Mouse (Mus musculus) CD4-positive naive resting alpha-beta T cell, adult 57 days (primary cell): ENCODE measurements around the gene Rab13. TPM values are rescaled to one million over a fixed set of nuclear protein-coding genes. Genes with fewer than 3 reads are reported as not detected.

Experiments used
- total RNA-seq: library from RNA; stranded (reverse); gene quantifications from one replicate; pipeline ENCODE4 v1.2.4, GENCODE M21; 2023

Gene Rab13
- 1.2 TPM for total RNA-seq

DNA sequence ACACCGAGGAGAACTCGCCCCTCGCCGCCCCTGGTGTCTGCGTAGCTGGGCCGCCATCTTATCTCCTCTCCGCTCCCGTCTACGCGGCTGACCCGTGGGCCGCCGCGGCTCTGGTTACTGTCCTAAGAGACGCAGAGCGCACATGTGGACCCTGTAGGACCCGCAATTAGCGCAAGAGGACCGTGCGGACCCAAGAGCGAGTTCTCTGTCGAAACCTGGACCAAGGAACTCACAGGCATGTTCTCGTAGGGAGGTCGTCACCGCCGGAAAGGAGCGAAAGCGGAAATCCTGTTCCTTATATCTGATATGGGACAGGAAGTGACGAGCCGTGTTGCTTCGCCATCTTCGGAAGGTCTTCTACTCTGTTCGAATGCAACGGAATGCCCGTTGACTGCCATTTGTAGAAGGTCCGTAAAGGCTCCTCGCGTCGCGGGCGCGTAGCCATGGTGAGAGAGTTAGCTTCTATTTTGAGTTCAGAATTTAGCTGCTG lies at the start of gene Rab13, which contains the start of gene Rps27:
Gene Rab13 (plus strand): TSS at position 319 of the 490 bp plus-strand sequence.
Gene Rps27 (minus strand): TSS at position 275 of the 490 bp plus-strand sequence.

DNA sequence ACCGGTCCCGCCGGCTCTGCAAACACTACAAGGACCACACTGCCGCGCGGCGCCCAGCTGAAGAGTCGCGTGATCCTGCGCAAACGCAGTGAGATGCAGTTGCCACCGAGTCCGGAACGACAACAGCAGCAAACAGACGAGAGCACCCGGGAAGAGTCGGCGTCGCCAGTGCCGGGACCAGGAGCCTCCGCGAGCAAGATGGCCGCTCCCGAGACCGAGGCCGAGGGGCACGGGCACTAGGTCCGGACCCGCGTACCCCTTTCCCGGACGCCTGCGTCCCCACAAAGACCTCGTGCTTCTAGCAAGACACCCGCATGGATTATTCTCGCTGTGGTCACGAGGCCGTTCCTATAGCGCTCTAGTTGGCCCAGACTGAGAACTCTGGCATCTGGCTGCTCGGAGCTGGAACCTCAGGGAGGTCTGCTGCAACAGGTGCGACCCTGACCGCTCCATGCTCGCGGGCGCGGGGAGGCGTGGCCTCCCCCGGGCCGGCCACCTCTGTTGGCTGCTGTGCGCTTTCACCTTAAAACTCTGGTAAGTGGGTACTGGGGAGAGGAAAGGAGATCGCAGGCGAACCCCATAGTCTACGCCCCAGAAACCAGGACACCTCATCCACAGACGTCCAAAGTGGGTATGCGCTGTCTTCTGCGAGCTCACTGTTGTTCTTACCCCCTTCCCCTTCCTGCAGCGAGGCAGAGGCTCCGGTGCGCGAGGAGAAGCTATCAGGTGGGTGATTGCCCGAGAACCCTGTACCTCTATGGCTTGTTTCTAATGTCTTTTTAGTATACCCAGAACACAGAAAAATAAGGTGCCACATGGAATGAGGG lies 18.2 kb downstream of the Rab13 start, which contains the start of gene Jtb:
Gene Jtb (plus strand): TSS at position 91 of the 827 bp plus-strand sequence.

DNA sequence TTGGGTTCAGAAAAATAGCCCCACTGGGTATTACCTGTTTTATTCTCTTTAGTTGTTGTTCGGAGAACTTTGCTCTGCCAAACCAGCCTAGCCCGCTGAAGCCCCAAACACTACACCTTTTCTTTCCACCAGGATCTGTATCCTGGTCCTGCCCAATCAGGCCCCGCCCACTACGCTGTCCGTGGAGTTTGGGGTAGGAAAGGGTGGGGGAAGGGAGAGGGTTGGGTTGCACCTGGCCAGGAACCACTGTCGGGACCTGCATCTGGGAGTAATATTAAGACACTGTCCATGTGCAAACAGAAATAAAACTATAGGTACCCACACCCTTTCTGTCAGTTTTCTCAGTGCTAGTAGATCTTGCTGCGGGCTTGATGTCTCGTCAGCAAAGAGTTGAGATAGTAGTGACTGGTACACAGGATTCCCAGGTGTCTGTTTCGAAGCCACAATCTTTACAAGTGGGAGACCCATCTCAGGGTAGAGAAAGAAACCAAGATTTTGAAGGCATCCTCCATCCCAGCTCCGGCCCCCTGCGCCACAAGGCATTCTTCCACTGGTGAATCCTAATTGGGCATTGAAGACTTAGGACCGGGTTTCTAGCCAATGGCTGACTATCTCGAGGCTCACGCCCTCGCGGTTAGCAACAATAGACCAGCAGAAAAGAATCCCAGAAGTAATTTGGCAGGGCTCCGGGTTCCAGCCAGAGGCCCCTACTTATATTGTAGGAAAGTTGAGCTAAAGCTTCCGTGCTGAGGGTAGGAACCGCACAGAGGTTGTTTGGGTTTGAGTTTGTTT lies 29.7 kb downstream of the Rab13 start, which contains the start of gene Creb3l4:
Gene Creb3l4 (minus strand): TSS at position 529 of the 792 bp plus-strand sequence.

DNA sequence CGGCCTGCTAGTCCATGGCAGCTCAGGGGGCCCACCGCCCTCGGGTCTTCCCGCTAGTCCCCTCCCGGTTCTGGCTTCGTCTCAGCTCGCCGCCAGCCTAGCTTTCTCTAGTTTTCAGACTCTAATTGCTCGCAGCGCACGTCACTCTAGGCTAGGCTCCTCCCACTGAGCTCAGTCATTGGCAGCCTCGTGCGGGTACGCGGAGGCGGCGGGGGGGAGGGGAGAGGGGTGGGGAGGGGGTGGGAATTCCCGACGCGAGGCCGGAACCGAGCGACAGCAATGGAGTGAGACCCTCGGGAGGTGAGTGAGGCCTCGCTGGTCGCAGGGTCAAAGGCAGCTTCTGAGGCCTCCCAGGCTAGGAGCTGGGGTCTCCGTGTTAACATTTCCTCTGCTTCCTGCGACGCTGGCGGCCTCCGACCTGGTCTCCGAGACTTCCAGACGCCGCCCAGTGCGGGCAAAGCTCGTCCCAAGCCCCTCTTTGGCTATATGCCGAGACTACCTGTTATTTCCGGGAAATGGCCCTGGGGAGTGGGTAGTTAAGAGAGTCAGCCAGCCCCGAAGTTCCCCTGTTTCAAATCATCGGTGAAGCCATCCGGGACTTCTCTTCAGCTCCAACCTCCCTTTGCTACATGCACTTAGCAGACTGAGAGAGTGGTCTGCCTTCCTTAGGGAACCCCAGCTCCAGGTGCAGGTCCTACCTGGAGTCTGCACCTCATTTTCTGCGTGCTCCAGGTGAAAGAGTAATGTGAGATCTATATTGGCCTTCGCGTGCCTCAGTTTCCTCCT lies 34.7 kb downstream of the Rab13 start, which contains the start of gene Slc39a1:
Gene Slc39a1 (plus strand): TSS at position 213 of the 786 bp plus-strand sequence.

DNA sequence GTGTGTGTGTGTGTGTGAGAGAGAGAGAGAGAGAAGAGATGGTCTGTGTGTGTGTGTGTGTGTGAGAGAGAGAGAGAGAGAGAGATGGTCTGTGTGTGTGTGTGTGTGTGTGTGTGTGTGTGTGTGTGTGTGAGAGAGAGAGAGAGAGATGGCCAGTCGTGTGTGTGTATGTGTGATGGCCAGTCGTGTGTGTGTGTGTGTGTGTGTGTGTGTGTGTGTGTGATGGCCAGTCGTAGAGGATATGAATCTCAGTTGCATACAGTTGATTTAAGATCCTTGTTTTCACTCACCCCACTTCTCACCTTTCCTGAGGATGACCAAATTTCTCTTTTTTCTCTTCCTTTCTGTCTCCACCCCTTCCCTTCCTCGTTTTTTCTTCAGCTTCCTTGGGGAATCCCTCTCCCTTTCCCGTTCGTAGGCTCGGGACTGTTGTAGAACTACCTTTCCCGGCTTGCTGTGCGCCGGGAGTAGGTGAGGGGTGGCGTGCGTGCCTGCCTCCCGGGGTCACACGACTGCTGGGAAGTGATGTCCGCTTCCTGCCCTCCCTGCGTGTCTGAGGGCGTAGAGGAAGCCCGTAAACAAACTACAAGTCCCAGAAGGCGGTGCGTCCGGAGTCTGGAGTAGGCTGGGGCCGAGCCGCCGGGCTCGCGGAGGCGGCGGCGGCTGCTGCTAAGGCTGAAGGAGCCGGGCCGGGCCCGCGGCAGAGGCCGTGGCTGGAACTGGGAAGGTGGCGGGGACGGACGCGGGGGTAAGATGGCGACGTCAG lies 40.3 kb downstream of the Rab13 start, which contains the start of gene Crtc2:
Gene Crtc2 (plus strand): TSS at position 511 of the 766 bp plus-strand sequence.

DNA sequence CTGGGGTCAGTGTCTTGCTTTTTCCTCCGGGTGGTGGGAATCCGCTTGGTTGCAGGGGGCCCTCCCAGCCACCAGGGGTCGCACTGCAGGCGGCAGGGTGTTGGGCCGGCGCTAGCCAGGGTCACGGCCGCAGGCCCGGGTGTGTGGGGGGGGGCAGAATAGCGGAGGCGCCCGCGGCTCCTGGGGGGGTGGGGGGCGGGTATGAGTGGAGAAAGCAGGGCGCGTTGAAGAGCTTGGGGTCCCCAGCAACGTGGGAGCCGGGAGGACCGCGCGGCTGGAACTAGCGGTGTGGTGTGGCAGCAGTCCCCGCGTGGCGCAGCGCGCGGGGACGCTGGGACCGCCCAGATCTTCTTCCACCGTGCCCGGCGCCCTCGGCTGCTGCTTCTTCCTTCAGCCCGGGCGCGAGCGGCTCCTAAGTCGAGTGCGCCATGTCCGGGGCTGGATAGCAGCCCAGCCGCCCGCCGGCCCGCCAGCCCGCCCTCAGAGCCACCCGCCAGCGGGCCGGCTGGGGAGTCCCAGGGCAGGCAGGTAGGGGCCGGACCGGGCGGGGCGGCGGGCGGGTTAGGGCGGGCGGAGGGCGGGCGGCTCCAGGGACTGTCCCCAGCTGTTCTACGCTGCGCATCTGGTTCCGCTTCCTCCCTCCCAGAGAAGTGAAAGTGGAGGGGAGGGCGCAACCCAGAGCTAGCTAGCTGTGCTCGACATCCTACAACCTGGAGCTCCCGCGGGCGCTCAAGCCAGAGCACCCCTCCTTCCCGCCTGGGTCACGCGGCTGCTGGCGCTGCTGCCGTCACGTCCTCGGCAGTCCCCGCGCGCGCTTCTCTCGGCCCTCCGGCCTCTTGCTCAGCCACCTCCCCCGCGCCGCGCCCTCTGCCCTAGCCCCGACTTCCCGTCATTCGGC lies 51.8 kb downstream of the Rab13 start, which contains the start of gene Dennd4b:
Gene Dennd4b (plus strand): TSS at position 152 of the 898 bp plus-strand sequence.

Other genes with a start within 250 kb of the Rab13 start
- gene Hax1, start 214.9 kb upstream of the Rab13 start, total RNA-seq = 58.9 TPM
- gene 4933434E20Rik, start 162.1 kb upstream of the Rab13 start, total RNA-seq = 96.2 TPM
- gene Ubap2l, start 161.1 kb upstream of the Rab13 start, total RNA-seq = 246 TPM
- 627 TPM for gene Tpm3, start 141.0 kb upstream of the Rab13 start, total RNA-seq
- gene Nup210l, start 109.6 kb upstream of the Rab13 start, total RNA-seq = 0.95 TPM
- 11,754 TPM for gene Rps27, start within 50 bp of the Rab13 start, total RNA-seq
- 75.2 TPM for gene Jtb, start 17.9 kb downstream of the Rab13 start, total RNA-seq
- gene Creb3l4, start 29.8 kb downstream of the Rab13 start, total RNA-seq = not detected
- 22.3 TPM for gene Slc39a1, start 34.5 kb downstream of the Rab13 start, total RNA-seq
- 123 TPM for gene Crtc2, start 40.5 kb downstream of the Rab13 start, total RNA-seq
- 67.2 TPM for gene Dennd4b, start 51.5 kb downstream of the Rab13 start, total RNA-seq
- 122 TPM for gene Gatad2b, start 79.5 kb downstream of the Rab13 start, total RNA-seq
- gene Slc27a3, start 176.2 kb downstream of the Rab13 start, total RNA-seq = 1.3 TPM
- gene Ints3, start 219.9 kb downstream of the Rab13 start, total RNA-seq = 52.6 TPM